Mouse (Mus musculus): ENCODE data around the gene Polr1d.

Polr1d gene

GRCm38 (mm10) chr5:147078110-147078900, 1.5 kb downstream of the Polr1d start:
- in situ Hi-C loops (cut with MboI, MseI) = no loop called here

GRCm38 (mm10) chr5:147085201-147085894, 8.5 kb downstream of the Polr1d start:
- in situ Hi-C loops (cut with MboI, MseI) = loop anchor here (10.0 kb wide), 1 partner anchor 121 kb away; the partner anchor contains the start of gene Mtif3

GRCm38 (mm10) chr5:147086816-147087215, 10.0 kb downstream of the Polr1d start:
- in situ Hi-C loops (cut with MboI, MseI) = loop anchor here (10.0 kb wide), 1 partner anchor 122 kb away; the partner anchor contains the start of gene Mtif3

- in situ Hi-C loops (cut with MboI, MseI) = loop anchor here (10.0 kb wide), 1 partner anchor 125 kb away; the partner anchor contains the start of gene Mtif3
These were observed 13.0 kb downstream of the Polr1d start for GRCm38 (mm10) chr5:147089836-147090235.

- in situ Hi-C loops (cut with MboI, MseI) = no loop called here
These were observed 13.6 kb downstream of the Polr1d start for GRCm38 (mm10) chr5:147090256-147090963.

GRCm38 (mm10) chr5:147092448-147092847, 15.6 kb downstream of the Polr1d start:
- in situ Hi-C loops (cut with MboI, MseI) = no loop called here

- in situ Hi-C loops (cut with MboI, MseI) = no loop called here
These were observed 17.4 kb downstream of the Polr1d start for GRCm38 (mm10) chr5:147094296-147094695.

GRCm38 (mm10) chr5:147096586-147096985, 19.7 kb downstream of the Polr1d start:
- in situ Hi-C loops (cut with MboI, MseI) = no loop called here

- in situ Hi-C loops (cut with MboI, MseI) = no loop called here
These were observed 21.8 kb downstream of the Polr1d start for GRCm38 (mm10) chr5:147098667-147099066.

GRCm38 (mm10) chr5:147100180-147100579, 23.3 kb downstream of the Polr1d start:
- in situ Hi-C loops (cut with MboI, MseI) = no loop called here

- in situ Hi-C loops (cut with MboI, MseI) = no loop called here
These were observed 25.4 kb downstream of the Polr1d start for GRCm38 (mm10) chr5:147102295-147102694.

GRCm38 (mm10) chr5:147107276-147107675, 30.4 kb downstream of the Polr1d start:
- in situ Hi-C loops (cut with MboI, MseI) = no loop called here

- in situ Hi-C loops (cut with MboI, MseI) = no loop called here
These were observed 32.2 kb downstream of the Polr1d start for GRCm38 (mm10) chr5:147108861-147109591.

GRCm38 (mm10) chr5:147114738-147115137, 37.9 kb downstream of the Polr1d start:
- in situ Hi-C loops (cut with MboI, MseI) = no loop called here

GRCm38 (mm10) chr5:147115631-147116030, 38.8 kb downstream of the Polr1d start:
- in situ Hi-C loops (cut with MboI, MseI) = no loop called here

- in situ Hi-C loops (cut with MboI, MseI) = no loop called here
These were observed 40.2 kb downstream of the Polr1d start for GRCm38 (mm10) chr5:147117027-147117426.

GRCm38 (mm10) chr5:147121146-147121545, 44.3 kb downstream of the Polr1d start:
- in situ Hi-C loops (cut with MboI, MseI) = no loop called here

GRCm38 (mm10) chr5:147124794-147125193, 47.9 kb downstream of the Polr1d start:
- in situ Hi-C loops (cut with MboI, MseI) = no loop called here

- in situ Hi-C loops (cut with MboI, MseI) = no loop called here
These were observed 48.8 kb downstream of the Polr1d start for GRCm38 (mm10) chr5:147125542-147126185.

- in situ Hi-C loops (cut with MboI, MseI) = no loop called here
These were observed 51.0 kb downstream of the Polr1d start for GRCm38 (mm10) chr5:147127860-147128259.

GRCm38 (mm10) chr5:147129484-147129883, 52.6 kb downstream of the Polr1d start:
- in situ Hi-C loops (cut with MboI, MseI) = no loop called here

Measured in T-helper 2 cell (primary cell).